ENCODE assay signal across 15 mouse cellular contexts in the genomic region with DNA sequence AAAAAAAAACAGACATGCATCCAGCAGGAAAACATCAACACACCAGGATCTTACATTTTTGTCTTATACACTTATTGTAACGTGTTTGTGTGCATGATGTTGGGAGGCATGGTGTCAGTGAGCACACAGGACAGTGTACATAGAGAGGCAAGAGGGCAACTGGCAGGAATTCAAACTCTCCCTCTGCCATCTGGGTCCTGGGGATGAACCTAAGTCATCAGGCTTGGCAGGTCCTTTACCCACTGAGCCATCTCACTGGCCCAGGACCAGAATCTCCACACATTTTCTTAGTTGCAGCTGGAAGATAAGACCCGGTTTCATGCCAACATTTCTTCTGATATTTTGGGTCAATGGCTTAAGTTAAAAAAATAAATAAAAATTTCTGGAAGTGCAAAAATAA.
DNase-seq lines count a peak whose midpoint lies in the region; ATAC-seq lines count a peak whose summit lies in the region.
"Had no signal": no experiment of that assay in that cellular context is flagged by ENCODE, and none has a peak within 500 bp of the region (broad histone marks: within the 10 kb centered on the region; RNA-seq: fewer than 3 reads in every experiment).

No protein-coding gene starts in this region.

- peak; percentile 3 for DNase-seq in gastrocnemius, adult 18-20 months (ENCODE audit: low spot score)
- no peak for DNase-seq in gastrocnemius, postnatal 14 days
- DNase-seq in left cerebral cortex, postnatal 4 days = peak; percentile 76
- no peak for DNase-seq in left cerebral cortex, postnatal 10 days (ENCODE audit: extremely low spot score in 1 of 2, low spot score in 2 of 2)
- peak; percentile 79 for DNase-seq in cerebellum, adult 11-12 months
- peak; percentile 79 to 85 for DNase-seq in cerebellum, postnatal 14 days
- no peak for DNase-seq in thymus, adult 18-20 months
- DNase-seq: forebrain, postnatal 0 days; gastrocnemius, postnatal 10 days; lung, adult 18-20 months; retina, postnatal 1 day; right cerebral cortex, postnatal 4 days; thymus, postnatal 25 days had no signal

- no peak for ATAC-seq in CD4-positive, CD25-positive, alpha-beta regulatory T cell, adult 4 months
- ATAC-seq: forebrain, postnatal 0 days; intestine, embryonic 16.5 days had no signal

- intact Hi-C loops in gastrocnemius, postnatal 14 days (cut with DNase I; ENCODE audit: low total_unique reads) = no loop called here
- intact Hi-C loops in left cerebral cortex, postnatal 4 days (cut with DNase I) = no loop called here
- intact Hi-C loops in left cerebral cortex, postnatal 10 days (cut with DNase I) = no loop called here

Comparison
In these comparisons a context has a peak if more than half of its experiments do, and no peak if none do; other contexts are left out.
1. DNase-seq: peak in gastrocnemius, adult 18-20 months (single experiment), left cerebral cortex, postnatal 4 days (single experiment), cerebellum, adult 11-12 months (single experiment) and cerebellum, postnatal 14 days (2 of 2); none in gastrocnemius, postnatal 14 days (single experiment), left cerebral cortex, postnatal 10 days (0 of 2) and thymus, adult 18-20 months (0 of 2).